Mouse (Mus musculus) left cerebral cortex, adult 2 months (tissue): Measurements from ENCODE around the gene Sipa1l1. TPM values are rescaled to one million over a fixed set of nuclear protein-coding genes. Genes with fewer than 3 reads are reported as not detected.

Experiments used
- DNase-seq, 2 experiments: peaks; one replicate each; pipeline ENCODE4 v3.0.0; 2021 to 2022; ENCODE audit warnings: low spot score in 2 of 2, mixed read lengths in 1 of 2; ENCODE audit errors: extremely low spot score in 1 of 2
- H3K27ac ChIP-seq: fragments of 200-600 bp; 2 replicates; pipeline ENCODE4 v1.8.1; 2022
- H3K4me3 ChIP-seq: fragments of 200-600 bp; 2 replicates; pipeline ENCODE4 v1.8.1; 2022
- CTCF ChIP-seq: fragments of 200-600 bp; IDR thresholded peaks from 2 replicates; pipeline ENCODE4 v1.8.1; 2022; ENCODE audit warnings: antibody characterized with exemption, mild to moderate bottlenecking, moderate library complexity
- intact Hi-C: fragments of 180-260 bp; cut with DNase I; formaldehyde crosslinking; loops from one replicate; pipeline ENCODE4 v1.15.1; 2025
- total RNA-seq, 2 experiments: library from RNA; stranded (reverse); gene quantifications; 2 replicates each; pipeline ENCODE4 v1.2.3; 2021

The Sipa1l1 gene
- total RNA-seq, 2 experiments from 2014 or later = 311 to 327 TPM

DNA sequence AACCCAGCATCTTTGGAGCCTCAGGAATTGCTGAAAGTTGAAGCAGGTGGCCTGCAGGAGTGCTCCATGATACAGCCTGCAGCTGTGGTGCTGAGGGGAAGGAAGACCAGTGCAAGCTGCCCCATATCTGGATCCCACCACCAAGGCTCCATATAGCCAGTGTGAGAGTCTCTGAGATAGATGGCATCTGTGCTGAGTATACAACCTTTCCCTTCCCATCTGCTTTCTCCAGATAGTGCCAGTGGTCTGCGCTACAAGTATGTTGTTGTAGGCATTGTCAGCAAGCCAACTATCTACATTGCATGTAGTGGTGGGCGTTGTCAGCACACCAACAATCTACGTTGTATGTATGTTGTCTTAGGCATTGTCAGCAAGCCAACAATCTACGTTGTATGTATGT, 68.0 kb downstream of the Sipa1l1 start:
- H3K4me3 ChIP-seq = no peak overlapping the region
- DNase-seq = no peak
- intact Hi-C loops = no loop called here
- TF ChIP-seq CTCF = no peak
- H3K27ac ChIP-seq = no peak overlapping the region

DNA sequence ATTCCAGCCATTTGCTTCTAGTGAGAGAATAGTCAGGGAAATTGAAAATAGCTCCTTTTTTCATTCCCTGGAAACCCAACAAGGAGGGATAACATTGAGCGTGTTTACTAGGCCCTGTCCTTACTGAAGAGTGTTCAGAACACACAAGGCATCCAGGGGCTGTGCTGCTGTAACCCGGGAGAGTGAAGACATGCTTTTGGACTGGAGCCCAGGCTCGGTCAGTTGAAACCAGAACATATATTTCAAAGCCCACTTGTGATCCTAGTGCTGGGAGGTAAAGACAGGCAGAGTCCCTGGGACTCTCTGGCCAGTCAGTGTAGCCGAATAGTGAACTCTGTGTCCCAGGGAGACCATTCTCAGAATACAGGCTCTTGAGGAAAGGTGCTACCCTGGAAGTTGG, 68.8 kb downstream of the Sipa1l1 start:
- no peak for TF ChIP-seq CTCF
- no peak for DNase-seq
- intact Hi-C loops = no loop called here
- Histone ChIP-seq H3K27ac (no peak overlapping the region), H3K4me3 (no peak overlapping the region)

DNA sequence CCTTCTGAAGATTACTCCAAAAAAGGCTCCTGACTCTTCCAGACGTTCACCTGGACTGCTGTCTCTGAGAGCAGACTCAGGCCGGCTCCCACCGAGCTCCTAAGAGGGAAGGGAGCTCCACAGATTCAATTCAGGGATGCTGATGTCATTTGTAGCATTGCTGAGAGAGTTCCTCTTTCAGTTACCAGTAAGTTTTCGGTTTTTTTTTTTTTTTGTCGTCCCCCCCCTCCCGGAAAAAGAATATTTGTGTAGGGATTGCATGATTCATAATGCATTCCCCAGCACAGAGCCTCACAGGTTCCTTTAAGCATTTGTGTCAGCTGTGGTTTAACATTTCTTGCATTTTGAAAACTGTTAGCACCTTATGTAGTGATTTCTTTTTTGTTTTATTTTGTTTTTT, 71.6 kb downstream of the Sipa1l1 start:
- Histone ChIP-seq H3K4me3 (no peak overlapping the region), H3K27ac (no peak overlapping the region)
- TF ChIP-seq CTCF = no peak
- intact Hi-C loops = no loop called here
- no peak for DNase-seq

DNA sequence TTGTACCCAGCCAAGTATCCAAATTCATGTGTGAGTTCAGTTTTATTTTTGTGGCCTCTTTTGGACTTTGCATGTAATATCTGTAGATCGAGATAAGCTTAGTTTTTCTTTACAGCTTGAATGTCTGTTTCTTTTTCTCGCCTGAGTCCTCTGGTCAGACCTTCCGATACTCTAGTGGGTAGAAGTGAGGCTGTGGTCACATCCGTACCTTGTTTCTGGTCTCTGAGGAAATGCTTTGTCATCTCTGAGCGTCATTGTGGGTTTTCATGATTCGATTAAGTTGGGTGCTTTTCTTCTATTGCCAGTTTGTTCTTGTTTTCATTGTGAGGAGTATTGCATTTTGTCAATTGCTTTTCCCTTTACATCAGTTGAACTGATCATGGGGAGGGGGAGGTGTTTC, 76.1 kb downstream of the Sipa1l1 start:
- intact Hi-C loops = no loop called here
- no peak for DNase-seq
- Histone ChIP-seq H3K27ac (no peak overlapping the region), H3K4me3 (no peak overlapping the region)
- TF ChIP-seq CTCF = no peak

DNA sequence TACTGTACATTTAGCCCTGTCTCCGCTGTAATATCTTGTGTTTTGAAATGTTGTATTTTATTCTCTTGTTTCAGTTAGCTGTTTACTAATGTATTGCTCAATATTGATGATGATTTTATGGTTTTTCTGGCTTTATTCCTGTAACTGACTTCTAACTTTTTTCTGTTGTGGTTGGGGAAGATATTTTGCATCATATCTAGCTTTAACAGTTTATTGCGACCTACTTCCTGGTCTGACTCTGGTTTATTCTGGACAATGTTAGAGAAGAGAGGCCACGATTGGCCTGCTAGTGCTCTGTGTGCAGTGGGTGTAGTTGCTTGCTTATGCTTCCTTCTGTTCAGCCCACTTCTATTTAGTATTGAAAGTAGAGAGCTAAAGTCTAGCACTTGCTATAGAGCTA, 77.3 kb downstream of the Sipa1l1 start:
- intact Hi-C loops = no loop called here
- no peak for TF ChIP-seq CTCF
- no peak for DNase-seq
- Histone ChIP-seq H3K27ac (no peak overlapping the region), H3K4me3 (no peak overlapping the region)

DNA sequence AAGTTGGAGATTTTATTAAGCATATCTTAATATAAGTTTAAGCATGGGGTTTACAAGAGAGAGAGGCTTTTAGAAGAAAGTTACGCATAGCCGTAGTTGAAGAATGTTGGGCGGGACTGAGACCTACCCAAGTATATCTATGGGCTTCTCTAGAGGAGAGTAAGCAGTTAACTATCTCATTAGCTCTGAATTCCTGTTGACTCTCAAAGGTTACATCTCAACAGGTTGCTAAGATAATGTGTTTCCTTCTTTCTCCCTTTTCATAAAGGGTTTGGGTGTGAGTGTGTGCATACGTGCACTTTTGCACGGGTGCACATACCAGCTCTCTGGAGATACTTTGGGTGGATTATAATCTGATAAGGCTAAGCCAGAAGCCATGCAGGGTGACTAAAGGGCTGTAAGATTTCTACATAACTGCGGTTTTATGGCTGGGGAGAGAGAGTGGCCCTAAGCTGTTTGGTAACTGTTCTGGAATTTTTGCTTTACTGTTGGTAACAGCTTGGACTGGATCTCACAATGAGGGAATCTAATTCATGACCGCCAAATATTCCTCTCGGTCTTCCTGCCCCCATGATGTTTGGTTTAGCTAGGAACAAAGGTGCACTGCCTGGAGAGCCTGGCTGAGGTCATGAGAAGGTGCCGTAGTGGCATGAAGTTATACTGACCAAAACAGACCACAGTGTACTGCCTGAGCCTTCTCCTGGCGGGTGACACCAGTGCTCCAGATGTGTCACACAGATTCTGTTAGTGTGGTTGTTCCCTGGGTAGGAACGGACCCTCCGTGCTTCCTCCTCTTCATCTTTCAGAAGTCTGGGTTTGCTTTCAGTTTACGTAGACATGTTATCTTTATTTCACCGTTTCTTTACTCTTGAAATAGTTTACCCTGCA, 78.5 kb downstream of the Sipa1l1 start:
- TF ChIP-seq CTCF = no peak
- intact Hi-C loops = no loop called here
- Histone ChIP-seq H3K27ac (no peak overlapping the region), H3K4me3 (no peak overlapping the region)
- DNase-seq = no peak

DNA sequence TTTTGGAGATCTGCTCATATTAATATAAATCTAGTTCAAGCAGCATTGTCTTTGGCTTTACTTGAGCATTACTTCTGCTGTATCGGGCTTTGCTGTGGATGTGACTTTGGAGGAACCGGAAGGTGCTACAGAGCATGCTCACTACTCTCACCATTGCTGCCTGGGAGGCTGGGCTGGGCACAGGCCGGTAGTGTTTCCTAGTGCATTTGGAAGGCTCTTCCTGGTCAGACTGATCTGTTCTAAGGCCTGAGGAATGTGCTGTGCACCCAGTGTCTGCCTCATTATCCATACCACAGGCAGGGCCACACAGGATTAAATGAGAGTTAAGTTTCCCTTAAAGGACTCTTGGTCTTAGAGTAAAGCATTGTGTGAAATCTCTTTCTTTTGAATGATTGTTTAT, 79.4 kb downstream of the Sipa1l1 start:
- no peak for DNase-seq
- intact Hi-C loops = no loop called here
- Histone ChIP-seq H3K27ac (no peak overlapping the region), H3K4me3 (no peak overlapping the region)
- TF ChIP-seq CTCF = no peak

DNA sequence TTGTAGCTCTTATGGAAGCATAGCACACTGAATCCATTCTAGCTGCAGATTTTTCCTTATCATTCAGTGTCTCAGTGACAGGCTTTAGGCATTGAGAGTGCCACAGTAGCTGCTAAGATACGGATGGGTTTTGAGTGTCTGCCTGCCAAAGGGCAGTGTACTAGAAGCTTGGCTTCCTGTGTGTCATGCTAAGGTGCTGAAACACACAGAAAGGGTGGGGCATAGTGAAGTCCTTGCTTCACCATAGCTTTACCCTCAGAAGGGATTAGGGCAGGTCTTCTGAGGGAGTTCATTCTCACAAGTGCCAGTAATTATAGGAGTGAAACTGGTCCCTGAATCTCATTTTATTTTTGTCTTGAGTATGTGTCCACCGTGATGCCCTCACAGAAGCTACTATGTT, 82.2 kb downstream of the Sipa1l1 start:
- intact Hi-C loops = no loop called here
- no peak overlapping the region for H3K27ac ChIP-seq
- H3K4me3 ChIP-seq = no peak overlapping the region
- no peak for TF ChIP-seq CTCF
- no peak for DNase-seq

DNA sequence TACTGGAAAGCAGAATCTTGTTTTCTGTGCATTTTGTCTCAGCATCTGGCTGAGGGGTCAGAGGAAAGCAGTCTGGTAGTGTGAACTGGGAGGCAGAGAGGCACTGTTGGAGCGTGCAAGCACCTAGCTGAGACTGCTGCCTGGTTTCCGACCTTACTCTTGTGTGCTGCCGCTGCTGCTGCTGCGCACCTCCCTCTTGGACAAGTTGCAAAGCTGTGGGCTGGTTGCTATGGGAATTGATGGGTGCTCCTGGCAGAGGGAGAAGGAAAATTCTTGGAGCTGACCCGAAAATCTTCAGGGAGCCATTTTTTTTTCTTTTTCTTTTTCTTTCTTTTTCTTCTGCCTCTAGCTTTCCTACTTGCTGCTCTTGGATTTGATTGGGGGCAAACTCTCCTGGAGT, 85.0 kb downstream of the Sipa1l1 start:
- H3K4me3 ChIP-seq = no peak overlapping the region
- peak; percentile 57 to 59 for DNase-seq
- H3K27ac ChIP-seq = peak overlapping the region; percentile 57; the same call in 1 of the 2 replicates
- intact Hi-C loops = no loop called here
- no peak for TF ChIP-seq CTCF

DNA sequence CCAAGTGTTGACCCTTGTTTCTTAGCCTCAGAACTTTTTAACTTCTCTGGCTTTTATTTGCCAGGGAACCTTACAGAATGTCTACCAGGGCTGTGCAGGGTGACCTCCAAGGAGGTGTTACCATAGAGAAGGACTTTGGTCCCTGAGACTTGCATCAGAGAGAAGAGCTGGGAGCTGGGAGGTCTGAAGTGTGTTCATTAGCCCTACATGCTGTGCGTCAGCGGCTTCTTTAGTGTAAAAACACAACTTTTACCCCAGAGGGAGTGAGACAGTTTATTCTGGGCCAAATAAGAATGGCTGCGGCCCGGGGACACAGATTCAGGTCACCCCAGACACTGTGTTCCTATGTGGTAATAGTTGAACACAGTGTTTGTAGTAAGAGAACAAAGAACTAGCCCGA, 86.9 kb downstream of the Sipa1l1 start:
- TF ChIP-seq CTCF = no peak
- intact Hi-C loops = no loop called here
- Histone ChIP-seq H3K4me3 (no peak overlapping the region), H3K27ac (no peak overlapping the region)
- DNase-seq = no peak

DNA sequence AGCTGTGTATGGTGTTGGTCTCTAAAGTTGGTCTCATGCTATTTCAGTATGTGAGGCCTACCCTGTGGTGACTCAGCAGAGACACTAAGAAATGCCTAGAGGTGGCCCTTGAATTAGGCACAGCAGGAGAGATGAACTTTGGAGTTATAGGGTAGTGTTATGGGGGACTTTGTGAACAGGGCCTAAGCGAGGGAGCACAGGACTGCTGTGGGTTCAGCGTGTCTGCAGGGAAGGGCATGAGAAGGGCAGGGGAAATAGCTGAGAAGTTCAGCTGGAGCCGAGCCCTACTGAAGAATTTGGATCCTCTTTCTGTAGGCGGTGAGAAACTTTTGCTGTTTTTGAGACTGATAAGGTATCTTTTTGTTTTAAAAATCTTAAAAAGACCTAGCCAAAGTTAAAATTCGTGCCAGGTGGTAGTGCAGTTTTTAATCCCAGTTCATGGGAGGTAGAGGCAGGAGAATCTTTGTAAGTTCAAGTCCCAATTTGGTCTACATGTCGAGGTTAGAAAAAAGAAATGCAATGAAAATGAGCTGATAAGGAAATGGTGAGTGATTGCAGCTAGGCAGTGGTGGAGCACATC, 87.9 kb downstream of the Sipa1l1 start:
- no peak for DNase-seq
- no peak overlapping the region for H3K27ac ChIP-seq
- intact Hi-C loops = no loop called here
- no peak for TF ChIP-seq CTCF
- no peak overlapping the region for H3K4me3 ChIP-seq

DNA sequence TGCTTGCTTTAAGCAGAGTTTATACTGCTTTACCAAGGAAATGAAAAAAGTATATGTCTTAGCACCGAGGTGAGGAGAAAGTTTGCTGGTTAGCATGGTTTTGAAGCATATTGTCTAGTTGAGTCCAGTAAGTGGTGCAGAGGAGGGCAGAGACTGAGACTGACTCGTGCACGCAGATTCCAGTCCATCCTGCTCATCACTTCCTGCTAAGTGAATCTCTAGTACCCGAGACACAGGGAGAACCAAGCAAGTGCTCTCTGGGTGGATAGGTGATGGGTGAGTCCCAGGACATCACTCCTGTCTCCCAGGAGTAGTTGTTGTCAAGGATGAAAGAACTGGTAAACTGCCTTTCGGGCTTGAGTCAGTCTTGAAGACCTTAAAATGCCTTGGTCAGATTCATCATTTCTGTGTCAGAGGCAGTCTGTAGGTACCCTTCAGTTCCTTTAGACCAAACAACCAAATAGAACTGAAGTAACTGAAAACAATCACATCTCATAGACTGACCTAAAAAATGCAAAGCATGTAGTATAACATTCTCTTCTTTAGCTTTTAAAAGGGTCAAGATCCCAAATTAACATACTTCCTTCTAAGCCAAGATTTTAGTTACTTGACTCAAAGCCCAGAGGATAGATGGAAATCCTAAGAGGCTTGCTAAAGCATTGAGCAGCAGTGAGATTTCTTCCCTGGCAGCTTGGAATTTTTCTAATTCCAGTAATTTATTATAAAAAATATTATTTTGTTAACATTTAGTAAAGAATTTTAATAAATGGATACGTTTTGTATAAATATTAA, 89.1 kb downstream of the Sipa1l1 start:
- intact Hi-C loops = no loop called here
- no peak overlapping the region for H3K27ac ChIP-seq

More for the DNA sequence above, 89.1 kb downstream of the Sipa1l1 start:
- H3K4me3 ChIP-seq = no peak overlapping the region
- no peak for TF ChIP-seq CTCF
- DNase-seq = no peak
